Mouse (Mus musculus) MEL (cell line): ENCODE results near the gene Gm20696. TPM values are rescaled to one million over a fixed set of nuclear protein-coding genes. Genes with fewer than 3 reads are reported as not detected.

Source experiments
- DNase-seq: peaks from one replicate; pipeline ENCODE4 v3.0.0; 2011; ENCODE audit warnings: low read depth, low spot score
- H3K27ac ChIP-seq: 2 replicates; pipeline ENCODE4 v1.5.1; 2012; ENCODE audit warnings: low read depth, mild to moderate bottlenecking, control low read depth, low read length, moderate library complexity; ENCODE audit not compliant: control insufficient read depth
- H3K27me3 ChIP-seq, 2 experiments: fragments of 150-350 bp in 1 of 2; sonication (generic) in 1 of 2; 2 replicates each; pipeline ENCODE4 v1.6.1; 2012; ENCODE audit warnings: low read length in 2 of 2, mild to moderate bottlenecking in 2 of 2, improper control_type of control experiment in 1 of 2, moderate library complexity in 1 of 2; ENCODE audit not compliant: insufficient read depth in 2 of 2, control insufficient read depth in 1 of 2
- H3K36me3 ChIP-seq, 2 experiments: 2 replicates each; pipeline ENCODE4 v1.6.1; 2012 to 2014; ENCODE audit warnings: low read length in 2 of 2, improper control_type of control experiment in 1 of 2, inconsistent platforms in 1 of 2, mild to moderate bottlenecking in 1 of 2; ENCODE audit not compliant: insufficient read depth in 2 of 2, control insufficient read depth in 1 of 2
- H3K4me1 ChIP-seq, 2 experiments: fragments of 150-350 bp in 1 of 2; sonication (generic) in 1 of 2; 2 replicates each; pipeline ENCODE4 v1.6.1; 2012; ENCODE audit warnings: low read length in 2 of 2, improper control_type of control experiment in 1 of 2, mild to moderate bottlenecking in 1 of 2; ENCODE audit not compliant: insufficient read depth in 2 of 2, control insufficient read depth in 1 of 2
- H3K4me3 ChIP-seq, 2 experiments: fragments of 150-350 bp in 1 of 2; sonication (generic) in 1 of 2; 2 replicates each; pipeline ENCODE4 v1.5.1; 2012; ENCODE audit warnings: low read depth in 2 of 2, low read length in 2 of 2, mild to moderate bottlenecking in 2 of 2, moderate library complexity in 2 of 2, control low read depth in 1 of 2, improper control_type of control experiment in 1 of 2; ENCODE audit not compliant: control insufficient read depth in 1 of 2, insufficient read depth in 1 of 2
- H3K79me2 ChIP-seq: 2 replicates; pipeline ENCODE4 v1.6.1; 2012; ENCODE audit warnings: mild to moderate bottlenecking, low read length, moderate library complexity; ENCODE audit not compliant: control insufficient read depth, poor library complexity, insufficient read depth
- H3K9ac ChIP-seq: 2 replicates; pipeline ENCODE4 v1.6.1; 2012; ENCODE audit warnings: low read depth, mild to moderate bottlenecking, control low read depth, low read length, moderate library complexity; ENCODE audit not compliant: control insufficient read depth, poor library complexity, severe bottlenecking
- H3K9me3 ChIP-seq: fragments of 150-350 bp; sonication (generic); replicated peaks from 2 replicates; pipeline ENCODE4 v1.6.1; 2012; ENCODE audit warnings: mild to moderate bottlenecking, low read length, improper control_type of control experiment, moderate library complexity; ENCODE audit not compliant: insufficient read depth
- EP300 ChIP-seq, 2 experiments: IDR thresholded peaks; 2 replicates each; pipeline ENCODE4 v1.6.1; 2011; ENCODE audit warnings: improper control_type of control experiment in 2 of 2, low read length in 2 of 2, low read depth in 1 of 2, mild to moderate bottlenecking in 1 of 2
- GABPA ChIP-seq: IDR thresholded peaks from 2 replicates; pipeline ENCODE4 v1.6.1; 2012; ENCODE audit warnings: low read depth, mild to moderate bottlenecking, inconsistent platforms, low read length, improper control_type of control experiment, moderate library complexity
- GATA1 ChIP-seq: IDR thresholded peaks from 2 replicates; pipeline ENCODE4 v1.6.1; 2011; ENCODE audit warnings: low read depth, low read length, improper control_type of control experiment
- HCFC1 ChIP-seq: IDR thresholded peaks from 2 replicates; pipeline ENCODE4 v1.6.1; 2012; ENCODE audit warnings: low read depth, mild to moderate bottlenecking, inconsistent platforms, low read length, improper control_type of control experiment, moderate library complexity
- MAX ChIP-seq: IDR thresholded peaks from 2 replicates; pipeline ENCODE4 v1.6.1; 2011; ENCODE audit warnings: low read length, improper control_type of control experiment
- MYB ChIP-seq: IDR thresholded peaks from 2 replicates; pipeline ENCODE4 v1.6.1; 2011; ENCODE audit warnings: mild to moderate bottlenecking, low read depth, low read length, improper control_type of control experiment
- MYC ChIP-seq: IDR thresholded peaks from 2 replicates; pipeline ENCODE4 v1.6.1; 2011; ENCODE audit warnings: low read depth, mild to moderate bottlenecking, low read length, improper control_type of control experiment, moderate library complexity
- NELFE ChIP-seq: IDR thresholded peaks from 2 replicates; pipeline ENCODE4 v1.6.1; 2011; ENCODE audit warnings: low read depth, low read length, improper control_type of control experiment
- POLR2A ChIP-seq, 2 experiments: IDR thresholded peaks; 2 replicates each; pipeline ENCODE4 v1.6.1; 2011 to 2012; ENCODE audit warnings: low read length in 2 of 2, mild to moderate bottlenecking in 2 of 2, control low read depth in 1 of 2, improper control_type of control experiment in 1 of 2, low read depth in 1 of 2, moderate library complexity in 1 of 2; ENCODE audit not compliant: control insufficient read depth in 1 of 2, insufficient read depth in 1 of 2, poor library complexity in 1 of 2
- POLR2AphosphoS2 ChIP-seq: IDR thresholded peaks from 2 replicates; pipeline ENCODE4 v1.6.1; 2011; ENCODE audit warnings: low read length, improper control_type of control experiment
- RCOR1 ChIP-seq: IDR thresholded peaks from 2 replicates; pipeline ENCODE4 v1.6.1; 2012; ENCODE audit warnings: low read depth, mild to moderate bottlenecking, inconsistent platforms, low read length, improper control_type of control experiment
- SIN3A ChIP-seq: IDR thresholded peaks from 2 replicates; pipeline ENCODE4 v1.6.1; 2012; ENCODE audit warnings: low read length, improper control_type of control experiment, inconsistent platforms
- SMC3 ChIP-seq: IDR thresholded peaks from 2 replicates; pipeline ENCODE4 v1.6.1; 2011; ENCODE audit warnings: low read depth, low read length, improper control_type of control experiment
- TAL1 ChIP-seq: IDR thresholded peaks from 2 replicates; pipeline ENCODE4 v1.6.1; 2012; ENCODE audit warnings: mild to moderate bottlenecking, inconsistent platforms, low read length, moderate library complexity, mixed read lengths
- TCF12 ChIP-seq: IDR thresholded peaks from 2 replicates; pipeline ENCODE4 v1.6.1; 2014; ENCODE audit warnings: low read depth, mild to moderate bottlenecking, inconsistent platforms, low read length, improper control_type of control experiment, moderate library complexity
- USF1 ChIP-seq: IDR thresholded peaks from 2 replicates; pipeline ENCODE4 v1.6.1; 2014; ENCODE audit warnings: low read depth, mild to moderate bottlenecking, inconsistent platforms, low read length, improper control_type of control experiment, moderate library complexity
- USF2 ChIP-seq, 2 experiments: IDR thresholded peaks; 2 replicates each; pipeline ENCODE4 v1.6.1; 2011 to 2012; ENCODE audit warnings: improper control_type of control experiment in 2 of 2, low read length in 2 of 2, borderline replicate concordance in 1 of 2, inconsistent platforms in 1 of 2, low read depth in 1 of 2, mild to moderate bottlenecking in 1 of 2; ENCODE audit not compliant: insufficient read depth in 1 of 2
- ZC3H11A ChIP-seq: IDR thresholded peaks from 2 replicates; pipeline ENCODE4 v1.6.1; 2012; ENCODE audit warnings: low read depth, mild to moderate bottlenecking, inconsistent platforms, low read length, improper control_type of control experiment
- ZKSCAN1 ChIP-seq: IDR thresholded peaks from 2 replicates; pipeline ENCODE4 v1.6.1; 2012; ENCODE audit warnings: low read depth, mild to moderate bottlenecking, inconsistent platforms, low read length, improper control_type of control experiment, moderate library complexity
- ZMIZ1 ChIP-seq: IDR thresholded peaks from 2 replicates; pipeline ENCODE4 v1.6.1; 2012; ENCODE audit warnings: low read depth, mild to moderate bottlenecking, inconsistent platforms, low read length, improper control_type of control experiment, moderate library complexity
- ZNF384 ChIP-seq: IDR thresholded peaks from 2 replicates; pipeline ENCODE4 v1.6.1; 2012; ENCODE audit warnings: low read depth, mild to moderate bottlenecking, inconsistent platforms, low read length, improper control_type of control experiment
- polyA plus RNA-seq, 2 experiments: library from polyadenylated mRNA; stranded (reverse) in 1 of 2; unstranded in 1 of 2; fragments of >175 nt in 1 of 2; fragments of >200 nt in 1 of 2; gene quantifications; 2 replicates each; pipeline versions ENCODE4 v1.2.1 to v1.2.4; 2012; ENCODE audit warnings: low replicate concordance in 2 of 2, low read depth in 1 of 2; ENCODE audit not compliant: insufficient read length in 2 of 2, insufficient read depth in 1 of 2, missing spikeins in 1 of 2
- total RNA-seq: library from RNA; depleted of rRNA; stranded (reverse); fragments of 300-350 nt; gene quantifications from 2 replicates; pipeline ENCODE4 v1.2.3, GENCODE M21; 2012

Gene Gm20696
- total and polyA plus RNA-seq, 3 experiments = 0.07 to 0.39 TPM; not detected in 1

DNA sequence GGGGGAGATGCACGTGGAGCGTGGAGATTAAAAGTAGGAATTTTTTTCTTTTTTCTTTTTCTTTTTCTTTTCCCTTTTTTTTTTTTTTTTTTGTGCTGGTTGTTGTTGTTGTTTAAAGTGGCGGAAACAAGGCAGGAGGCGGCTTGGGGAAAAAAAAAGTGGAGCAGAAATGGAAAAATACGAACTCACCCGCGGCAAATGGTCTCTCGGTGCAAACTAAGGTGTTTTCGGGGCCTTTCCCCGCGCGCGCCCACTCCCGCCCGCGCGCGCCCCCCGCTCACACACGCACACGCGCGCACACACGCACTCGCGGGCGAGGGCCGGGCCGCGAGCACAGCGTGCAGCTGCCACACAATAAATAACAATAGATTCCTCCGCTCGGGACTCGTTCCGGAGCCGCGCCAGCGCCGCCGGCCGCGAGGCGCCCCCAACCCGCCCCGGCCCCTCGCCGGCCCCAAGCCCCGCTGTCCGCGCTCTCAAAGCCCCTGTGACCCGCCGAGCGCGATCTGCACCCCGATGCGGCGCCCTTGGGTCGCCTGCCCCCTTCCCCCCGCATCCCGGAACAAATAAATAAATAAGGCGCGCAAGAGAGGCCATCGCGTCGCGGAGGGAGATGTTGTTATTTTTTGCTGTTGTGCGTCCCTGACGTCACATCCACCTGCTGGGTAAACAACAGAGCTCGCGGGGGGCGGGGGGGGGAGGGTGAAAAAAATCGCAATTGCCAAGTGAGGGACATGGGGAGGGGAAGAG is 144.1 kb downstream of the Gm20696 start, which contains the start of gene Foxp1 (continued):
- 0 out of 2 replicates have a peak, but pooled peaks have one; percentile 22 for TF ChIP-seq ZKSCAN1
- TF ChIP-seq USF1 = peak; percentile 6; the same call in 1 of the 2 replicates
- peak; percentile 0; the same call in 1 of the 2 replicates for TF ChIP-seq TCF12
- no peak for TF ChIP-seq TAL1
- TF ChIP-seq ZNF384 = peak; percentile 76
- TF ChIP-seq HCFC1 = no peak
- TF ChIP-seq GABPA = no peak
- TF ChIP-seq POLR2A (IDR thresholded peaks at IDR 0.05; ENCODE audit: control insufficient read depth in 1 of 2, insufficient read depth in 1 of 2, low read depth in 1 of 2, low read length in 2 of 2, poor library complexity in 1 of 2) = peak in 1 of 2 experiments; percentile 45; a peak in 2 of 4 replicates

- H3K27me3 ChIP-seq = no peaks in the 10 kb centered on the region
- H3K9me3 ChIP-seq = no peaks in the 10 kb centered on the region
- no peaks in the 10 kb centered on the region for H3K36me3 ChIP-seq
- TF ChIP-seq SIN3A (peak; percentile 39), MAX (0 out of 2 replicates have a peak, but pooled peaks have one; percentile 40), RCOR1 (no peak), NELFE (peak; percentile 24; the same call in 1 of the 2 replicates), TCF12 (0 out of 2 replicates have a peak, but pooled peaks have one; percentile 7)
- TF ChIP-seq, all 39 proteins: peak for 4
- DNase-seq = peak; percentile 68
- H3K4me3 ChIP-seq = peak overlapping the region; percentile 94 to 100
- H3K4me1 ChIP-seq = no peaks in the 10 kb centered on the region; a peak in 1 of 4 replicates
- H3K27ac ChIP-seq = peak overlapping the region; percentile 67
- peaks cover 12% of the 10 kb centered on the region; the same call in 1 of the 2 replicates for H3K79me2 ChIP-seq
- peak overlapping the region; percentile 96 for H3K9ac ChIP-seq
Observed at GRCm38 (mm10) chr6:99521641-99522358, 144.8 kb downstream of the Gm20696 start.

- Histone ChIP-seq H3K36me3 (no peaks in the 10 kb centered on the region), H3K4me1 (no peaks in the 10 kb centered on the region; a peak in 1 of 4 replicates), H3K79me2 (peaks cover 12% of the 10 kb centered on the region; the same call in 1 of the 2 replicates), H3K27ac (0 out of 2 replicates have a peak overlapping the region, but pooled peaks have one; percentile 3), H3K27me3 (no peaks in the 10 kb centered on the region), H3K9ac (peak overlapping the region; percentile 96), H3K4me3 (peak overlapping the region; percentile 94 to 100), H3K9me3 (no peaks in the 10 kb centered on the region)
- DNase-seq = peak; percentile 43
- TF ChIP-seq ZMIZ1 = no peak
- no peak for TF ChIP-seq ZC3H11A
- no peak for TF ChIP-seq MYB
- no peak for TF ChIP-seq POLR2AphosphoS2
- no peak for TF ChIP-seq MYC
- no peak for TF ChIP-seq EP300 (IDR thresholded peaks at IDR 0.05; ENCODE audit: low read depth in 1 of 2, low read length in 2 of 2)
- TF ChIP-seq MAX = no peak
- no peak for TF ChIP-seq SMC3
- TF ChIP-seq POLR2A (IDR thresholded peaks at IDR 0.05; ENCODE audit: control insufficient read depth in 1 of 2, insufficient read depth in 1 of 2, low read depth in 1 of 2, low read length in 2 of 2, poor library complexity in 1 of 2) = no peak; a peak in 1 of 4 replicates
- no peak for TF ChIP-seq GATA1
- TF ChIP-seq USF2 (IDR thresholded peaks at IDR 0.05; ENCODE audit: borderline replicate concordance in 1 of 2, insufficient read depth in 1 of 2, low read depth in 1 of 2, low read length in 2 of 2) = no peak
Observed at GRCm38 (mm10) chr6:99521038-99521640, 145.5 kb downstream of the Gm20696 start.
